Mouse (Mus musculus): ENCODE results near the gene Ankrd27. TPM values are rescaled to one million over a fixed set of nuclear protein-coding genes. Genes with fewer than 3 reads are reported as not detected.

Gene Ankrd27
- polyA plus RNA-seq, 1 experiment from 2014 or later, result 35.6 TPM

DNA sequence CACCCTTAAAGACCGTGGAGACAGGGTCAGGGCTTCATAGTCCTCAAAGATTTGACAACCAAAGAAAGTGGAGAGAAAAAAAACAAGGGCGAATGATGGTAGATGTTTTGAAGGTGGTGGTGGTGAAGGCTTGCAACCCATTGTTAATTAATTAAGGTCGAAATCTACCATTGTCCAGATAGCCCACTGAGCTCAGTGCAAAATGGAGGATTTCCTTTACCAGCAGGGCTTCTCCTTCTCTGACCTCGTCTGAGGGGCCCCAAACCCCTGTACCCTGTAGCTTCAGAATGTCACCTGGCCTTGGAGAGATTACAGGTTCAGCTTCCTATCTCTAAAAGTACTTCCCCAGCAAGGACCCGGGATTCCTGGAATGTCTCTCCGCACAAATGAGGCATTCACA, 71.8 kb downstream of the Ankrd27 start:
- no peak for ATAC-seq (ENCODE audit: insufficient number of reproducible peaks, insufficient read depth, low FRiP score, low read depth)
- no peak overlapping the region for H3K27ac ChIP-seq (ENCODE audit: low read length)
- no peaks in the 10 kb centered on the region for H3K36me3 ChIP-seq (ENCODE audit: control insufficient read depth, insufficient read depth, low read length)
- no peaks in the 10 kb centered on the region for H3K4me1 ChIP-seq (ENCODE audit: control insufficient read depth, insufficient read depth, low read length)
- H3K4me3 ChIP-seq (ENCODE audit: low read depth, low read length), result no peak overlapping the region
- H3K4me2 ChIP-seq (replicated peaks; ENCODE audit: low read depth, low read length), result no peak overlapping the region
- no peaks in the 10 kb centered on the region for H3K9me3 ChIP-seq (ENCODE audit: control insufficient read depth, low read depth, low read length)
- 61% methylated on average over 6 of the region's 6 CpGs for WGBS
- H3K9ac ChIP-seq (replicated peaks; ENCODE audit: low read depth, low read length), result no peak overlapping the region
- no peaks in the 10 kb centered on the region for H3K27me3 ChIP-seq (ENCODE audit: control insufficient read depth, insufficient read depth, low read length)

DNA sequence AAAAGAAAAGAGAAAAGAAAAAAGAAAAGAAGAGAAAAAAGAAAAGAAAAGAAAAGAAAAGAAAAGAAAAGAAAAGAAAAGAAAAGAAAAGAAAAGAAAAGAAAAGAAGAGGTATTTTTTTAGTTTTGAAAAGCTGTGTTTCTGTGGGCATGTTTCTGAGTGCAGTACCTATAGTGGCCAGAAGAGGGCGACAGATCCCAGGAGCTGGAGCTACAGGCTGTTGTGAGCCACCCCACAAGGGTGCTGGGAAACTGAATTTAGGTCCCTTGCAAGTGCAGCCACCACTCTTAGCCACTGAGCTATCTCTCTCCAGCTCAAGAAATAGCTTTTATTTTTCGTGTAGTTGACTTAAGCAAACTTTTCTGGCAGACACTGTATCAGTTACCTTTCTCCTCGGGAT, 73.1 kb downstream of the Ankrd27 start:
- Histone ChIP-seq H3K27ac (ENCODE audit: low read length) (no peak overlapping the region), H3K27me3 (ENCODE audit: control insufficient read depth, insufficient read depth, low read length) (no peaks in the 10 kb centered on the region), H3K4me3 (ENCODE audit: low read depth, low read length) (no peak overlapping the region), H3K9ac (replicated peaks; ENCODE audit: low read depth, low read length) (no peak overlapping the region), H3K4me1 (ENCODE audit: control insufficient read depth, insufficient read depth, low read length) (no peaks in the 10 kb centered on the region), H3K4me2 (replicated peaks; ENCODE audit: low read depth, low read length) (no peak overlapping the region), H3K36me3 (ENCODE audit: control insufficient read depth, insufficient read depth, low read length) (no peaks in the 10 kb centered on the region), H3K9me3 (ENCODE audit: control insufficient read depth, low read depth, low read length) (no peaks in the 10 kb centered on the region)
- 59% methylated on average over 3 of the region's 3 CpGs for WGBS
- ATAC-seq (ENCODE audit: insufficient number of reproducible peaks, insufficient read depth, low FRiP score, low read depth), result no peak

DNA sequence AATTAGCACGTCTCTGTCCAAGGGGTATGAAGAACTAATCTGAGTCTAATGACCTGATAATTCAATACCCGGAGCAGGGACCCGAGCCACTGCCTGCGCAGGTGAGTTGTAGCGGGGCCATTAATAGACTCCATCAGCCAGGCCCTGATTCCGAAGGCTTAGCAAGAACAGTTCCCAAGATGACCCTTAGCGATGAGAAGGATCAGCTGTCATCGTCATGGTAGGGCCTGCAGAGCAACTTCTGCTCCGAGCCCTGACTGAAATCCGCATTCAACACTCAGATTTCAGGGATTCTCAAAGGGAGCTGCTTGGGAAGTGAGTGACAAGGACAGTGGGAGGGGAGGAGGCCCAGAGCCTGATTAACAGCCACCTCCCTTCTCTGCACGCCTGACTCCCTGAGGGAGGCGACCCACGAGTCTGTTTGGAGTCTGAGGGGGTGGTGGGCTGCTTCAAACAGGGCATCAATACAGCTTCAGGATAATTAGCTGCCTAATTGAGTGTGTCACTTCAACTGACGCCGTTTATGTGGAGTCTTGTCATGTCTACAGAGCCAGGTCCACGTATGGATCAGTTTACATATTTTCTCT, 77.8 kb downstream of the Ankrd27 start:
- Histone ChIP-seq H3K4me2 (replicated peaks; ENCODE audit: low read depth, low read length) (no peak overlapping the region), H3K36me3 (ENCODE audit: control insufficient read depth, insufficient read depth, low read length) (no peaks in the 10 kb centered on the region), H3K4me1 (ENCODE audit: control insufficient read depth, insufficient read depth, low read length) (no peaks in the 10 kb centered on the region), H3K27ac (ENCODE audit: low read length) (no peak overlapping the region), H3K27me3 (ENCODE audit: control insufficient read depth, insufficient read depth, low read length) (no peaks in the 10 kb centered on the region), H3K9ac (replicated peaks; ENCODE audit: low read depth, low read length) (no peak overlapping the region), H3K4me3 (ENCODE audit: low read depth, low read length) (no peak overlapping the region), H3K9me3 (ENCODE audit: control insufficient read depth, low read depth, low read length) (no peaks in the 10 kb centered on the region)
- WGBS, result 62% methylated on average over 16 of the region's 16 CpGs
- ATAC-seq (ENCODE audit: insufficient number of reproducible peaks, insufficient read depth, low FRiP score, low read depth), result no peak

DNA sequence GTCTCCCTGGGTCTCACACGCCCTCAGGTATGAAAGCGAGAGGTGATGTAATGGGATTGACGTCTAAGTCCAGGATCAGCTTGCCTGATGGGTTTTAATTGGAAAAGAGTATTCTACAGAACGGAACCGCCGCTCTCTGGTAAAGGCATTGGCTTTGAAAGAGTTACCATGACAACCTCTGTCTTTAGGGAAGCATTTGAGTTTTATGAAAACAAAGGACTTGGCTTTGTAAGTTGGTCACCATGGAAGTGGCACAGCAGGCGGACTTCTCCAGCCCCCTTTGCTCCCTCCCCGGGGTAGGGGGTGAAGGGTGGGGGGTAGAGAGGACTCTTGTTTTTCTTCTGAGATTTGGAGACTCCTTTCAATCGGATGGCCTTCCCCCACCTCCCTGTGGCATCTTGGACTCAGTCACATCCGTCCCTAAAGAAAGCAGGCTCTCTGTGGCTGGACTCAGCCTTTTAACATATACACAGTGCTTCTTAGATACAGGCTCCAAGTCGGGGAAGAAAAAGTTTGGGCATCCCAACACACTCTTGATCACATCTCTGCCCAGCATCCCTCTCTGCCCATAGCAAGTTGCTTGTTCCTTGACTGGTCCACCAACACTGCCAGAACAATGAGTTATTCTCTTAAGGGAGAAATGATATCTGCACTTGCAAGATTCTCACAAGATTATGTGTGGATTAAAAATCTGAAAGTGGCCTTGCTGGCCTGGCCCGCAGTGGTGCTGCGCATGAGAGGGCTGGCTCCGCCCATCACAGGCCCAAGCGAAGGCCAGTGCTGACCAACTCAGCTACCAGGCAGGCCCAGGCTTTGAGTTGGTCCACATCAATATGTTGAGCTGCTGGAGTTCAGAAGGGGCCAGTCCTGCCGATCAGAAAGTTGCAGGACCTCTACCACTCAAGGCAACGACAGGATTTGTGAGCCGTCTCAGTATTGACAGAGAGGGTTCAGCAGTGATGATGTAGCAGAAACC, 82.3 kb downstream of the Ankrd27 start:
- Histone ChIP-seq H3K4me3 (ENCODE audit: low read depth, low read length) (no peak overlapping the region), H3K27me3 (ENCODE audit: control insufficient read depth, insufficient read depth, low read length) (no peaks in the 10 kb centered on the region), H3K4me1 (ENCODE audit: control insufficient read depth, insufficient read depth, low read length) (no peaks in the 10 kb centered on the region), H3K9ac (replicated peaks; ENCODE audit: low read depth, low read length) (no peak overlapping the region), H3K36me3 (ENCODE audit: control insufficient read depth, insufficient read depth, low read length) (no peaks in the 10 kb centered on the region), H3K27ac (ENCODE audit: low read length) (no peak overlapping the region), H3K4me2 (replicated peaks; ENCODE audit: low read depth, low read length) (no peak overlapping the region), H3K9me3 (ENCODE audit: control insufficient read depth, low read depth, low read length) (no peaks in the 10 kb centered on the region)
- ATAC-seq (ENCODE audit: insufficient number of reproducible peaks, insufficient read depth, low FRiP score, low read depth), result no peak
- 62% methylated on average over 18 of the region's 18 CpGs for whole genome bisulfite sequencing

DNA sequence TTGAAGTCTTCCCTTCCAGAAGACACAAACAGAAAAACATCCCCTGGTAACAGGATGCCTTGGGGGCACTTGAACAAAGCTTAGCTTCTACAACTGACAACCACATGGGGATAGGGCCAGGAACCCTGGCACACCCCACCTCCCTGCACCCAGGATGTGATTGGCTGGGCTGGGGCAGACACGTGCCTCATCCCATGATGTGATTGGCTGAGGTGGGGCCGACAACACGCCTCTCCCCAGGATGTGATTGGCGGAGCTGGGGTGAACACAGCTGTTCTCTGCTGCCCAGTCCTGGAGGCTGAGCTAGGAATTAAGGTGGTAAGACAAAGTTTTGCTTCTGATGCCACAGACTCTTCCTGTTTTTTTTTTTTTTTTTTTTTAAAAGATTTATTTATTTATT, 92.9 kb downstream of the Ankrd27 start:
- no peak overlapping the region for H3K4me3 ChIP-seq (ENCODE audit: low read depth, low read length)
- no peaks in the 10 kb centered on the region for H3K4me1 ChIP-seq (ENCODE audit: control insufficient read depth, insufficient read depth, low read length)
- no peak for ATAC-seq (ENCODE audit: insufficient number of reproducible peaks, insufficient read depth, low FRiP score, low read depth)
- no peak overlapping the region for H3K27ac ChIP-seq (ENCODE audit: low read length)
- no peaks in the 10 kb centered on the region for H3K36me3 ChIP-seq (ENCODE audit: control insufficient read depth, insufficient read depth, low read length)
- H3K4me2 ChIP-seq (replicated peaks; ENCODE audit: low read depth, low read length), result no peak overlapping the region
- WGBS, result 75% methylated on average over 4 of the region's 4 CpGs
- no peak overlapping the region for H3K9ac ChIP-seq (replicated peaks; ENCODE audit: low read depth, low read length)
- H3K9me3 ChIP-seq (ENCODE audit: control insufficient read depth, low read depth, low read length), result no peaks in the 10 kb centered on the region
- H3K27me3 ChIP-seq (ENCODE audit: control insufficient read depth, insufficient read depth, low read length), result no peaks in the 10 kb centered on the region

DNA sequence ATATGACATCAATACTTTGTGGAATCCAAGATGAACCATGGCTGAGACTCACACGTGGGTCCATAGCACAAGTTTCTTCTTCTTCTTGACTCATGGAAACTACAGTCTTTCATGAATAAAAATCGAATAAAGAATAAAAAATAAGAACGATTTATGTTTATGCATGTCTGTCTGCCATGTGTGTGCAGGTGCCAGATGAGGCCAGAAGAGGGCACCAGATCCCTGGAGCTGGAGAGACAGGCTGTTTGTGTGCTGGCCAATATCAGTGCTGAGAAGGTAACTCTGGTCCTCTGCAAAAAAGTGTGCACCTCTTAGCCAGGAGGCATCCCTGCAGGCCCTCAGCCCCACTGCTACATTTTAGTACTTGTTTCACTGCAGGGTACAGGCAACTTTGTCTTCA, 95.5 kb downstream of the Ankrd27 start:
- Histone ChIP-seq H3K36me3 (ENCODE audit: control insufficient read depth, insufficient read depth, low read length) (no peaks in the 10 kb centered on the region), H3K27ac (ENCODE audit: low read length) (no peak overlapping the region), H3K27me3 (ENCODE audit: control insufficient read depth, insufficient read depth, low read length) (no peaks in the 10 kb centered on the region), H3K9me3 (ENCODE audit: control insufficient read depth, low read depth, low read length) (no peaks in the 10 kb centered on the region), H3K4me2 (replicated peaks; ENCODE audit: low read depth, low read length) (no peak overlapping the region), H3K9ac (replicated peaks; ENCODE audit: low read depth, low read length) (no peak overlapping the region), H3K4me3 (ENCODE audit: low read depth, low read length) (no peak overlapping the region), H3K4me1 (ENCODE audit: control insufficient read depth, insufficient read depth, low read length) (no peaks in the 10 kb centered on the region)
- ATAC-seq (ENCODE audit: insufficient number of reproducible peaks, insufficient read depth, low FRiP score, low read depth), result no peak
- WGBS, result 77% methylated on average over 3 of the region's 3 CpGs

DNA sequence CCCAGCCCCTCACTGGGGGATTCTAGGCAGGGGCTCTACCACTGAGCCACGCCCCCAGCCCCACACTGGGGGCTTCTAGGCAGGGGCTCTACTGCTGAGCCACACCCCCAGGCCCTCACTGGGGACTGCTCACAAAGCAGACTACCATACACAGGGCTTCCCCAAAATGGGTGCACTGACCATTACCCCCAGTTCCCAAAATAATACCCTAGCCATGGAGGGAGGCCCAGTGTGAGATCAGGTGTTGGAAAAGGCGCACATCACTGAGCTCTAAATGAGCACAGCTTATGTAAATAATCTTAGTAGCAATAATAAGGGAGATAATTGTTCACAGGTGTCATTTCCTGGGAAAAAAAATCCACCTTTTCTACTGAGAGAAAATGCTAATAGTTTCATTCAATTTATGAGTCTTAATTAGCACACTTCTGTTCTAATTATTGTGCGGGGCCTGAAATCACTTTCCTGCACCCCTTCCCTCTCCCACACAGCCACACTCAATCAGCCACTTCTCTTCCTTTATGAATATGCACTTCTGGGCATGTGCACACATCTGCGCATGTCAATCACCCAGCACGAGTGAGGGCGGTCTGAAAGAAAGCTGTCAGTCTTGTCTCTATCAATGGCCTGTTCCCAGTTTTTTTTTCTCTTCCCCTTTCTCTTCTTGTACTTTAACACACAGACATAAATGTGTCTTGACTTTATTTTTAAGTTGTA, 97.5 kb downstream of the Ankrd27 start:
- H3K4me1 ChIP-seq (ENCODE audit: control insufficient read depth, insufficient read depth, low read length), result no peaks in the 10 kb centered on the region
- no peak for ATAC-seq (ENCODE audit: insufficient number of reproducible peaks, insufficient read depth, low FRiP score, low read depth)

DNA sequence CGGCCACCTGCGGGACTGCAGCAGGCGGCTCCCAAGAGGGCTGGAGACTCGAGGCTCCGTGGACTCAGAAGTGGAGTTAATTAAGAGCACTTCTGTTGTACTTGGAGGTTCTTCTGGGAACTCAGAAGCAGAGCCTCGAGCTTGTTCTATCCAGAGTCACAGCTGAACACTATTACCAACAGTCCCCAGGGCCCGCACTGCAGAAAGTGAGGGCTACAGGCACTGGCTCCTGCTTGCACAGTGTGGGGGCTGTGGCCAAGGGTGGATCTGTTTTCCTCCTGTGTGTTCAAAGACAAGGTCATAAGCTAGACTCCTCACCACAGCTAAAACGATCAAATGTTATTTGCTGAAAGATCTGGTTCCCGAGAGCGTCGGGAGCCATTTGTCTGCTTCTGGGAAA, 100.2 kb downstream of the Ankrd27 start:
- no peak overlapping the region for H3K9ac ChIP-seq (replicated peaks; ENCODE audit: low read depth, low read length)
- no peak for ATAC-seq (ENCODE audit: insufficient number of reproducible peaks, insufficient read depth, low FRiP score, low read depth)
- no peaks in the 10 kb centered on the region for H3K4me1 ChIP-seq (ENCODE audit: control insufficient read depth, insufficient read depth, low read length)
- 63% methylated on average over 11 of the region's 11 CpGs for WGBS
- peaks cover 9% of the 10 kb centered on the region for H3K36me3 ChIP-seq (ENCODE audit: control insufficient read depth, insufficient read depth, low read length)
- no peak overlapping the region for H3K4me3 ChIP-seq (ENCODE audit: low read depth, low read length)
- no peak overlapping the region for H3K27ac ChIP-seq (ENCODE audit: low read length)
- no peaks in the 10 kb centered on the region for H3K9me3 ChIP-seq (ENCODE audit: control insufficient read depth, low read depth, low read length)
- no peak overlapping the region for H3K4me2 ChIP-seq (replicated peaks; ENCODE audit: low read depth, low read length)
- H3K27me3 ChIP-seq (ENCODE audit: control insufficient read depth, insufficient read depth, low read length), result no peaks in the 10 kb centered on the region

More for the DNA sequence above, 97.5 kb downstream of the Ankrd27 start:
- Histone ChIP-seq H3K9me3 (ENCODE audit: control insufficient read depth, low read depth, low read length) (no peaks in the 10 kb centered on the region), H3K4me2 (replicated peaks; ENCODE audit: low read depth, low read length) (no peak overlapping the region), H3K27ac (ENCODE audit: low read length) (no peak overlapping the region), H3K4me3 (ENCODE audit: low read depth, low read length) (no peak overlapping the region), H3K36me3 (ENCODE audit: control insufficient read depth, insufficient read depth, low read length) (no peaks in the 10 kb centered on the region), H3K9ac (replicated peaks; ENCODE audit: low read depth, low read length) (no peak overlapping the region), H3K27me3 (ENCODE audit: control insufficient read depth, insufficient read depth, low read length) (no peaks in the 10 kb centered on the region)
- WGBS, result 87% methylated on average over 6 of the region's 6 CpGs

Data from stomach, embryonic 14.5 days (tissue).